Mouse (Mus musculus) thymus, adult 2 months (tissue): ENCODE measurements around the gene Shcbp1.

ENCODE experiments used
- CTCF ChIP-seq: fragments of 200-500 bp; IDR thresholded peaks from 2 replicates; pipeline ENCODE4 v1.5.1; 2012; ENCODE audit warnings: mild to moderate bottlenecking, control low read depth, low read length, moderate library complexity, borderline replicate concordance; ENCODE audit not compliant: control insufficient read depth, poor library complexity, insufficient read depth; ENCODE audit errors: extremely low read depth
- POLR2A ChIP-seq: fragments of 200-500 bp; IDR thresholded peaks from 2 replicates; pipeline ENCODE4 v1.6.1; 2012; ENCODE audit warnings: mild to moderate bottlenecking, low read length, control low read depth, moderate library complexity; ENCODE audit not compliant: control insufficient read depth, poor library complexity, insufficient read depth; ENCODE audit errors: extremely low read depth

DNA sequence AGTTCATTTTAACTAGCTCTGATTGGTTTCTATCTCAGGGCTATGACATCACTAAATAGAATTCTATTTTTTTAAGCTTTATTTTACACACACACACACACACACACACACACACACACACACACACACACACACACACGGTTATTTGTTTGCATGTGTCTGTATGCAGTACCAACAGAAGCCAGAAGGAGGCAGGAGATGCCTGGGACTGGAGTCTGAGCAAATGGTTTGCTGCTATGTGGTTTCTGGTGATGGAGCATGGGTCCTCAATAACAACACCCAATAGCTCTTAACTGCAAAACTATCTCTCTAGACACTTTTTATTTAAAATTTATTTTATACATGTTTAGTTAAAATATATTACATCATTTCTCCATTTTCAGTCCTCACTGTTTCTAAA is 48.4 kb downstream of the Shcbp1 start:
- TF ChIP-seq CTCF (no peak), POLR2A (no peak)
